Mouse (Mus musculus) lung, postnatal 0 days (tissue): ENCODE results near the gene Hes5.

Experiments used
- CTCF ChIP-seq: IDR thresholded peaks from 2 replicates; pipeline ENCODE4 v1.5.1; 2016; ENCODE audit warnings: antibody characterized with exemption, mild to moderate bottlenecking
- EP300 ChIP-seq: IDR thresholded peaks from 2 replicates; pipeline ENCODE4 v1.6.1; 2016; ENCODE audit warnings: antibody characterized with exemption, mild to moderate bottlenecking, control low read depth

DNA sequence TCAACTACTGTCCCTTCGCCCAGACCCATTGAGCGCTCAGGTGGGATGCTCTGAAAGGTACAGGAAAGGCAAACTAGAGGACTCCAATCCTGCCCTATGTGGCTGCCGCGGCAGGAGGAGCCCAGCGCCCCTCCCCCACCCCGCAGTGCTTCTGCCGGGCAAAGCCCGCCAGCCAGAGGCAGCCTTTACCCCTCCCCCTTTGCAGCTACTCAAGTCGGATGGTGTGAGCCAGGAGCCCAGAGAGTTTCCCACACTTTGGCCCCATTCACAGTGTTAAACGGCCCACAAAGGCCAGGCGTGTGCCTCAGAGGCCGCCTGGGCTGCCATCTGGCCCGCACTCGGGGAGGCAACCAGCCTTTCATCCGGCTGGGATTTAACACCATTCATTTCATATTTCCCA lies 2.6 kb upstream of the Hes5 start:
- TF ChIP-seq CTCF (no peak), EP300 (no peak)
